25 mouse cellular contexts compared by ENCODE assay signal in genomic region chr11:32423311-32423710, GRCm38 (mm10). TPM values are rescaled to one million over a fixed set of nuclear protein-coding genes. Genes with fewer than 3 reads are reported as not detected.
A peak's percentile ranks its signal among the peaks of the same experiment; 100 is the strongest.
DNase-seq lines count a peak whose midpoint lies in the region; ATAC-seq and TF ChIP-seq lines count a peak whose summit lies in the region.
"Had no signal": no experiment of that assay in that cellular context is flagged by ENCODE, and none has a peak within 500 bp of the region (broad histone marks: within the 10 kb centered on the region; RNA-seq: fewer than 3 reads in every experiment).

No protein-coding gene starts in this region.

- DNase-seq in hindbrain, postnatal 0 days (ENCODE audit: low spot score), result peak; percentile 5
- DNase-seq in hindbrain, embryonic 11.5 days (ENCODE audit: low spot score), result no peak
- DNase-seq in cerebellum, adult 8-10 months, result peak; percentile 28
- DNase-seq in cerebellum, postnatal 25 days, result peak; percentile 55 to 56
- DNase-seq in kidney, postnatal 10 days, result no peak
- DNase-seq in right cerebral cortex, postnatal 10 days (ENCODE audit: low spot score in 2 of 2), result no peak
- DNase-seq: adrenal gland, adult 2 months; gastrocnemius, postnatal 10 days; kidney, adult 11 months; kidney, postnatal 4 days; liver, embryonic 13.5 days; lung, adult 2 months; spleen, adult 18-20 months; thymus, postnatal 14 days had no signal

- H3K4me1 ChIP-seq in hindbrain, postnatal 0 days (ENCODE audit: insufficient read depth, low read length), result no peaks in the 10 kb centered on the region; the same call in 1 of the 2 replicates
- H3K4me1 ChIP-seq in hindbrain, embryonic 11.5 days (replicated peaks; ENCODE audit: control insufficient read depth, insufficient read depth, low read length), result no peaks in the 10 kb centered on the region
- H3K4me1 ChIP-seq: forebrain, embryonic 13.5 days; heart, embryonic 15.5 days; hindbrain, embryonic 12.5 days; limb, embryonic 10.5 days; liver, embryonic 13.5 days; midbrain, embryonic 15.5 days had no signal

- 62% methylated on average over 12 of the region's 12 CpGs for WGBS in hindbrain, postnatal 0 days
- 88% methylated on average over 12 of the region's 12 CpGs for WGBS in hindbrain, embryonic 11.5 days

- H3K4me3 ChIP-seq in hindbrain, postnatal 0 days (ENCODE audit: low read length), result no peak overlapping the region
- no peak overlapping the region for H3K4me3 ChIP-seq in hindbrain, embryonic 11.5 days (ENCODE audit: low read depth, low read length)
- H3K4me3 ChIP-seq: forebrain, embryonic 13.5 days; heart, embryonic 10.5 days; heart, embryonic 15.5 days; hindbrain, embryonic 12.5 days; limb, embryonic 10.5 days; limb, embryonic 15.5 days; liver, embryonic 13.5 days; midbrain, embryonic 15.5 days had no signal

- no peak for TF ChIP-seq CTCF in hindbrain, postnatal 0 days (IDR thresholded peaks at IDR 0.05; ENCODE audit: low read depth)

- no peak overlapping the region for H3K9ac ChIP-seq in hindbrain, postnatal 0 days (replicated peaks; ENCODE audit: low read length)
- H3K9ac ChIP-seq in hindbrain, embryonic 11.5 days (ENCODE audit: low read depth, low read length), result no peak overlapping the region
- H3K9ac ChIP-seq: forebrain, embryonic 13.5 days; heart, embryonic 15.5 days; hindbrain, embryonic 12.5 days; limb, embryonic 15.5 days; liver, embryonic 13.5 days; midbrain, embryonic 15.5 days had no signal

- peaks cover 26% of the 10 kb centered on the region for H3K36me3 ChIP-seq in hindbrain, postnatal 0 days (ENCODE audit: insufficient read depth, low read length)
- peaks cover 21% of the 10 kb centered on the region for H3K36me3 ChIP-seq in hindbrain, embryonic 11.5 days (ENCODE audit: control insufficient read depth, insufficient read depth, low read length)

- no peak for ATAC-seq in hindbrain, postnatal 0 days
- ATAC-seq in hindbrain, embryonic 11.5 days (ENCODE audit: low FRiP score), result no peak
- ATAC-seq in cerebellum, adult (ENCODE audit: insufficient number of reproducible peaks, low FRiP score, low TSS enrichment), result peak; percentile 8; the same call in 1 of the 2 replicates
- ATAC-seq: activated CD4-positive, CD25-positive, alpha-beta regulatory T cell, adult 4 months; forebrain, embryonic 13.5 days; midbrain, embryonic 15.5 days had no signal

- H3K27me3 ChIP-seq in hindbrain, postnatal 0 days (ENCODE audit: insufficient read depth, low read length), result no peaks in the 10 kb centered on the region
- H3K27me3 ChIP-seq in hindbrain, embryonic 11.5 days (ENCODE audit: control insufficient read depth, insufficient read depth, low read length), result no peaks in the 10 kb centered on the region
- H3K27me3 ChIP-seq: CH12.LX; forebrain, embryonic 13.5 days; heart, embryonic 15.5 days; hindbrain, embryonic 12.5 days; limb, embryonic 15.5 days; liver, embryonic 13.5 days; midbrain, embryonic 15.5 days had no signal

- no peaks in the 10 kb centered on the region for H3K9me3 ChIP-seq in hindbrain, postnatal 0 days (ENCODE audit: low read length)
- no peaks in the 10 kb centered on the region for H3K9me3 ChIP-seq in hindbrain, embryonic 11.5 days (ENCODE audit: control insufficient read depth, low read length)
- H3K9me3 ChIP-seq: forebrain, embryonic 13.5 days; heart, embryonic 10.5 days; heart, embryonic 15.5 days; hindbrain, embryonic 12.5 days; limb, embryonic 10.5 days; limb, embryonic 15.5 days; liver, embryonic 13.5 days; midbrain, embryonic 15.5 days had no signal

- H3K27ac ChIP-seq in hindbrain, postnatal 0 days, result no peak overlapping the region
- no peak overlapping the region for H3K27ac ChIP-seq in hindbrain, embryonic 11.5 days (ENCODE audit: low read depth, low read length)
- H3K27ac ChIP-seq: forebrain, embryonic 13.5 days; heart, embryonic 10.5 days; heart, embryonic 15.5 days; hindbrain, embryonic 12.5 days; limb, embryonic 10.5 days; limb, embryonic 15.5 days; liver, embryonic 13.5 days; macrophage; midbrain, embryonic 15.5 days had no signal

- H3K4me2 ChIP-seq in hindbrain, postnatal 0 days (ENCODE audit: low read depth, low read length), result no peak overlapping the region
- no peak overlapping the region for H3K4me2 ChIP-seq in hindbrain, embryonic 11.5 days (replicated peaks; ENCODE audit: low read depth, low read length)
- H3K4me2 ChIP-seq: forebrain, embryonic 13.5 days; heart, embryonic 15.5 days; hindbrain, embryonic 12.5 days; limb, embryonic 15.5 days; liver, embryonic 13.5 days; midbrain, embryonic 15.5 days had no signal

RNA-seq across cellular contexts. Expression of gene Ubtd2, which starts 31.9 kb away (rescaled TPM):
- 47.4 and 53.8 TPM in 2 replicates for total RNA-seq in hindbrain, postnatal 0 days (2014; rRNA removed)
- polyA plus RNA-seq in hindbrain, postnatal 0 days (2015; fragmentation: Nextera tagmentation; extraction: Ambion mirVana), result 30.6 TPM in 2 replicates
- polyA plus RNA-seq in hindbrain, embryonic 11.5 days (2014; fragmentation: Nextera tagmentation; extraction: Ambion mirVana), result 65.5 and 73.2 TPM in 2 replicates

Comparison
In these comparisons a context has a peak if more than half of its experiments do, and no peak if none do; other contexts are left out.
1. DNase-seq: peak in hindbrain, postnatal 0 days (single experiment), cerebellum, adult 8-10 months (single experiment) and cerebellum, postnatal 25 days (2 of 2); none in hindbrain, embryonic 11.5 days (single experiment), kidney, postnatal 10 days (single experiment) and right cerebral cortex, postnatal 10 days (0 of 2).